ENCODE assay signal across 15 mouse cellular contexts in the genomic region with DNA sequence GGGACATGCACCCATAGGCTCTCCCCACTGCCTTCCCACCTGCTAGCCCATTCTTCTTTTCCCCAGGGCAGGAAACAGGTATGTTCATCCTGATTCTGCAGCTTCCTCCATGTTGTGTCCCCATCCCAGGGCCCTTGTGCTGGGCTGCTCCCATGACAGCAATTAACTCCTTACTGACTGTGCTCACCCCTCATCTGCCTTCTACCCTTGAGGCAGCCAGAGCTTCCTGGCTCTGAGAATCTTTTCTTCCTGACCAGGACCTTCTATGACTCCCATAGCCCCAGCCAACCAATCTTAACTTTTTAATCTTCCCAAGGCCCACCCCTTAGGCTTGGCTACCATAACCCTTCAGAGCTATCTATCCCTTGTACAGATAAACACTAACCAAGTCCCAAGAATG. TPM values are rescaled to one million over a fixed set of nuclear protein-coding genes. Genes with fewer than 3 reads are reported as not detected.
DNase-seq lines count a peak whose midpoint lies in the region; ATAC-seq lines count a peak whose summit lies in the region.
"Had no signal": no experiment of that assay in that cellular context is flagged by ENCODE, and none has a peak within 500 bp of the region (broad histone marks: within the 10 kb centered on the region; RNA-seq: fewer than 3 reads in every experiment).

No protein-coding gene starts in this region.

- ATAC-seq in heart, embryonic 14.5 days (ENCODE audit: insufficient number of reproducible peaks, insufficient read depth, low FRiP score, low read depth) = no peak
- ATAC-seq in embryonic facial prominence, embryonic 13.5 days (ENCODE audit: insufficient number of reproducible peaks, insufficient read depth, low FRiP score, low TSS enrichment, low read depth) = no peak
- no peak for ATAC-seq in limb, embryonic 13.5 days (ENCODE audit: low FRiP score, low read depth)
- no peak for ATAC-seq in forebrain, embryonic 12.5 days (ENCODE audit: low FRiP score)
- ATAC-seq: liver, embryonic 12.5 days had no signal

- H3K4me2 ChIP-seq in heart, embryonic 14.5 days (ENCODE audit: low read length) = no peak overlapping the region
- no peak overlapping the region for H3K4me2 ChIP-seq in embryonic facial prominence, embryonic 13.5 days
- no peak overlapping the region for H3K4me2 ChIP-seq in limb, embryonic 13.5 days (replicated peaks)
- no peak overlapping the region for H3K4me2 ChIP-seq in forebrain, embryonic 12.5 days
- H3K4me2 ChIP-seq: hindbrain, embryonic 15.5 days; liver, embryonic 12.5 days had no signal

- no peak overlapping the region for H3K4me3 ChIP-seq in heart, embryonic 14.5 days (ENCODE audit: control insufficient read depth in 1 of 2, insufficient read depth in 1 of 2, low read depth in 1 of 2, low read length in 2 of 2)
- no peak overlapping the region for H3K4me3 ChIP-seq in embryonic facial prominence, embryonic 10.5 days
- no peak overlapping the region for H3K4me3 ChIP-seq in embryonic facial prominence, embryonic 13.5 days
- no peak overlapping the region for H3K4me3 ChIP-seq in limb, embryonic 13.5 days
- H3K4me3 ChIP-seq in forebrain, embryonic 12.5 days (replicated peaks) = no peak overlapping the region
- H3K4me3 ChIP-seq: hindbrain, embryonic 15.5 days; liver, embryonic 12.5 days had no signal

- no peak overlapping the region for H3K9ac ChIP-seq in heart, embryonic 14.5 days (ENCODE audit: low read length)
- H3K9ac ChIP-seq in embryonic facial prominence, embryonic 13.5 days = no peak overlapping the region
- no peak overlapping the region for H3K9ac ChIP-seq in limb, embryonic 13.5 days
- H3K9ac ChIP-seq in forebrain, embryonic 12.5 days = no peak overlapping the region
- H3K9ac ChIP-seq: hindbrain, embryonic 15.5 days; liver, embryonic 12.5 days had no signal

- peak overlapping the region; percentile 3 to 98; a peak in 1 of 4 replicates for H3K27ac ChIP-seq in heart, embryonic 14.5 days (replicated peaks in 1 of 2; ENCODE audit: control insufficient read depth in 1 of 2, insufficient read depth in 1 of 2, low read depth in 2 of 2, low read length in 2 of 2)
- peak overlapping the region; percentile 98 for H3K27ac ChIP-seq in embryonic facial prominence, embryonic 10.5 days (replicated peaks)
- H3K27ac ChIP-seq in embryonic facial prominence, embryonic 13.5 days = peak overlapping the region; percentile 99; the same call in 1 of the 2 replicates
- H3K27ac ChIP-seq in limb, embryonic 13.5 days = peak overlapping the region; percentile 99; the same call in 1 of the 2 replicates
- H3K27ac ChIP-seq in forebrain, embryonic 12.5 days = no peak overlapping the region
- H3K27ac ChIP-seq: hindbrain, embryonic 15.5 days; liver, embryonic 12.5 days had no signal

- no peaks in the 10 kb centered on the region for H3K36me3 ChIP-seq in heart, embryonic 14.5 days (ENCODE audit: control insufficient read depth, insufficient read depth, low read length)
- H3K36me3 ChIP-seq in embryonic facial prominence, embryonic 10.5 days (replicated peaks) = no peaks in the 10 kb centered on the region
- H3K36me3 ChIP-seq in embryonic facial prominence, embryonic 13.5 days = no peaks in the 10 kb centered on the region; the same call in 1 of the 2 replicates
- no peaks in the 10 kb centered on the region for H3K36me3 ChIP-seq in limb, embryonic 13.5 days
- H3K36me3 ChIP-seq in forebrain, embryonic 12.5 days (replicated peaks) = no peaks in the 10 kb centered on the region
- H3K36me3 ChIP-seq: hindbrain, embryonic 15.5 days; liver, embryonic 12.5 days had no signal

- H3K9me3 ChIP-seq in heart, embryonic 14.5 days (ENCODE audit: control insufficient read depth, low read length) = no peaks in the 10 kb centered on the region
- H3K9me3 ChIP-seq in embryonic facial prominence, embryonic 10.5 days = no peaks in the 10 kb centered on the region
- H3K9me3 ChIP-seq in embryonic facial prominence, embryonic 13.5 days = no peaks in the 10 kb centered on the region
- H3K9me3 ChIP-seq in limb, embryonic 13.5 days = no peaks in the 10 kb centered on the region
- no peaks in the 10 kb centered on the region for H3K9me3 ChIP-seq in forebrain, embryonic 12.5 days
- H3K9me3 ChIP-seq: hindbrain, embryonic 15.5 days; liver, embryonic 12.5 days had no signal

- DNase-seq in heart, postnatal 25 days (ENCODE audit: low spot score) = no peak
- DNase-seq in embryonic facial prominence, embryonic 10.5 days (ENCODE audit: low spot score) = no peak
- no peak for DNase-seq in left cerebral cortex, adult 9 months (ENCODE audit: low spot score in 2 of 2)
- DNase-seq: cerebellum, adult 11-12 months; kidney, postnatal 14 days had no signal

- H3K27me3 ChIP-seq in heart, embryonic 14.5 days (ENCODE audit: control insufficient read depth, insufficient read depth, low read length) = no peaks in the 10 kb centered on the region
- H3K27me3 ChIP-seq in embryonic facial prominence, embryonic 10.5 days (replicated peaks; ENCODE audit: low read depth, poor library complexity, severe bottlenecking) = no peaks in the 10 kb centered on the region
- H3K27me3 ChIP-seq in embryonic facial prominence, embryonic 13.5 days = no peaks in the 10 kb centered on the region
- H3K27me3 ChIP-seq in limb, embryonic 13.5 days = no peaks in the 10 kb centered on the region
- no peaks in the 10 kb centered on the region for H3K27me3 ChIP-seq in forebrain, embryonic 12.5 days
- H3K27me3 ChIP-seq: hindbrain, embryonic 15.5 days had no signal

- H3K4me1 ChIP-seq in heart, embryonic 14.5 days (ENCODE audit: control insufficient read depth in 2 of 2, insufficient read depth in 2 of 2, low read length in 2 of 2) = peaks cover 64 to 76% of the 10 kb centered on the region in 2 experiments
- H3K4me1 ChIP-seq in embryonic facial prominence, embryonic 10.5 days = peaks cover 78% of the 10 kb centered on the region
- peaks cover 59% of the 10 kb centered on the region for H3K4me1 ChIP-seq in embryonic facial prominence, embryonic 13.5 days
- peaks cover 79% of the 10 kb centered on the region for H3K4me1 ChIP-seq in limb, embryonic 13.5 days
- peaks cover 27% of the 10 kb centered on the region for H3K4me1 ChIP-seq in forebrain, embryonic 12.5 days

- intact Hi-C loops in heart, postnatal 25 days (cut with DNase I) = loop anchor here (5.0 kb wide), 1 partner anchor 37 kb away; a partner anchor contains a TSS

RNA-seq across cellular contexts. Expression of a gene that starts 18.7 kb away (rescaled TPM):
- polyA plus RNA-seq in heart, embryonic 14.5 days (2014; fragmentation: Nextera tagmentation; extraction: Ambion mirVana) = 48.6 and 49.3 TPM in 2 replicates
- total RNA-seq in heart, postnatal 25 days (2021) = 10 to 100 TPM; 43.7 to 48.1 TPM
- 20.9 and 21.4 TPM in 2 replicates for polyA plus RNA-seq in embryonic facial prominence, embryonic 10.5 days (2016; fragmentation: Nextera tagmentation; extraction: Ambion mirVana)
- polyA plus RNA-seq in embryonic facial prominence, embryonic 13.5 days (2015; fragmentation: Nextera tagmentation; extraction: Ambion mirVana) = 28.5 and 29.2 TPM in 2 replicates
- polyA plus RNA-seq in limb, embryonic 13.5 days (2015; fragmentation: Nextera tagmentation; extraction: Ambion mirVana) = 46.3 and 49.8 TPM in 2 replicates
- polyA plus RNA-seq in forebrain, embryonic 12.5 days (2016; fragmentation: Nextera tagmentation; extraction: Ambion mirVana) = 5.4 and 6.3 TPM in 2 replicates

RNA-seq across cellular contexts. Expression of a gene that starts 19.3 kb away (rescaled TPM):
- polyA plus RNA-seq in heart, embryonic 14.5 days (2014; fragmentation: Nextera tagmentation; extraction: Ambion mirVana) = 3.9 and 5.8 TPM in 2 replicates
- total RNA-seq in heart, postnatal 25 days (2021) = 1 to 10 TPM in 1 of 2 experiments, not detected in 1; 2.0 TPM
- 1.4 and 1.6 TPM in 2 replicates for polyA plus RNA-seq in embryonic facial prominence, embryonic 10.5 days (2016; fragmentation: Nextera tagmentation; extraction: Ambion mirVana)
- polyA plus RNA-seq in embryonic facial prominence, embryonic 13.5 days (2015; fragmentation: Nextera tagmentation; extraction: Ambion mirVana) = 3.8 and 5.8 TPM in 2 replicates
- 60.9 and 62.3 TPM in 2 replicates for polyA plus RNA-seq in limb, embryonic 13.5 days (2015; fragmentation: Nextera tagmentation; extraction: Ambion mirVana)
- 0.78 TPM in 1 of 2 replicates, not detected in the other for polyA plus RNA-seq in forebrain, embryonic 12.5 days (2016; fragmentation: Nextera tagmentation; extraction: Ambion mirVana)
- total RNA-seq: common myeloid progenitor, adult 5-6 weeks; layer of hippocampus, postnatal 25 days; megakaryocyte progenitor cell, adult 5-6 weeks had no signal
- polyA plus RNA-seq: liver, embryonic 12.5 days; testis, adult 2 months had no signal

RNA-seq across cellular contexts. Expression of a gene that starts 37.7 kb away (rescaled TPM):
- 24.1 and 31.7 TPM in 2 replicates for polyA plus RNA-seq in heart, embryonic 14.5 days (2014; fragmentation: Nextera tagmentation; extraction: Ambion mirVana)
- total RNA-seq in heart, postnatal 25 days (2021) = 1 to 10 TPM; 4.4 to 7.1 TPM
- 1.7 and 2.5 TPM in 2 replicates for polyA plus RNA-seq in embryonic facial prominence, embryonic 10.5 days (2016; fragmentation: Nextera tagmentation; extraction: Ambion mirVana)
- 7.7 and 8.4 TPM in 2 replicates for polyA plus RNA-seq in embryonic facial prominence, embryonic 13.5 days (2015; fragmentation: Nextera tagmentation; extraction: Ambion mirVana)
- 45.2 and 47.5 TPM in 2 replicates for polyA plus RNA-seq in limb, embryonic 13.5 days (2015; fragmentation: Nextera tagmentation; extraction: Ambion mirVana)
- 1.3 TPM in 1 of 2 replicates, not detected in the other for polyA plus RNA-seq in forebrain, embryonic 12.5 days (2016; fragmentation: Nextera tagmentation; extraction: Ambion mirVana)
- polyA plus RNA-seq: testis, adult 2 months had no signal

RNA-seq across cellular contexts. Expression of a gene that starts 44.7 kb away (rescaled TPM):
- not detected in 2 replicates for polyA plus RNA-seq in heart, embryonic 14.5 days (2014; fragmentation: Nextera tagmentation; extraction: Ambion mirVana)
- total RNA-seq in heart, postnatal 25 days (2021) = not detected
- polyA plus RNA-seq in embryonic facial prominence, embryonic 10.5 days (2016; fragmentation: Nextera tagmentation; extraction: Ambion mirVana) = not detected in 2 replicates
- polyA plus RNA-seq in embryonic facial prominence, embryonic 13.5 days (2015; fragmentation: Nextera tagmentation; extraction: Ambion mirVana) = 0.37 and 0.66 TPM in 2 replicates
- 1.2 and 1.4 TPM in 2 replicates for polyA plus RNA-seq in limb, embryonic 13.5 days (2015; fragmentation: Nextera tagmentation; extraction: Ambion mirVana)
- polyA plus RNA-seq in forebrain, embryonic 12.5 days (2016; fragmentation: Nextera tagmentation; extraction: Ambion mirVana) = not detected in 2 replicates
- total RNA-seq: common myeloid progenitor, adult 5-6 weeks; layer of hippocampus, postnatal 25 days; megakaryocyte progenitor cell, adult 5-6 weeks had no signal
- polyA plus RNA-seq: hindbrain, embryonic 15.5 days; liver, embryonic 12.5 days had no signal

RNA-seq across cellular contexts. Expression of a gene that starts 53.2 kb away (rescaled TPM):
- 23.5 and 23.8 TPM in 2 replicates for polyA plus RNA-seq in heart, embryonic 14.5 days (2014; fragmentation: Nextera tagmentation; extraction: Ambion mirVana)
- 10 to 100 TPM; 16.1 to 39.0 TPM for total RNA-seq in heart, postnatal 25 days (2021)
- polyA plus RNA-seq in embryonic facial prominence, embryonic 10.5 days (2016; fragmentation: Nextera tagmentation; extraction: Ambion mirVana) = 18.1 and 22.4 TPM in 2 replicates
- polyA plus RNA-seq in embryonic facial prominence, embryonic 13.5 days (2015; fragmentation: Nextera tagmentation; extraction: Ambion mirVana) = 36.0 and 36.7 TPM in 2 replicates
- polyA plus RNA-seq in limb, embryonic 13.5 days (2015; fragmentation: Nextera tagmentation; extraction: Ambion mirVana) = 27.3 and 35.1 TPM in 2 replicates
- 10.8 and 15.9 TPM in 2 replicates for polyA plus RNA-seq in forebrain, embryonic 12.5 days (2016; fragmentation: Nextera tagmentation; extraction: Ambion mirVana)
